Mouse (Mus musculus): ENCODE results near the gene Tnrc6b. TPM values are rescaled to one million over a fixed set of nuclear protein-coding genes. Genes with fewer than 3 reads are reported as not detected.

The Tnrc6b gene
- polyA plus RNA-seq, 1 experiment: 40.0 TPM

DNA sequence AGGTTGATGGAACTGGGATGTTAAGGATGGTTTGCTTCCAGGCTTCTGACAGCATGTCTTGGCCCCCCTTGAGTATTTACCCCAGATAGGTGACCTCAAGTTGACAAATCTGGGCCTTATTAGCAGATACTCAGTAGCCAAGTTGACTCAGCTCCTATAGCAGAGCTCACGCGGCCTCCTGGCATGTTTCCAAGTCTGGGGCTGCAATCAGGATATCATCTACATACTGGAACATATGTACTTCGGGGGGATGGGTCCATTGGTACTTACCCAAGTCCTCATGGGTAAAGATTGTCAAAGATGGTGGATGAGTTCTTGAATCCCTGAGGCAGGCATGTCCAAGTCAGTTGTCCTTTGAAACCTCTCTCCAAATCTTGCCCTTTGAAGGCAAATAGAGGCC is 67.9 kb downstream of the Tnrc6b start:
- Histone ChIP-seq H3K36me3 (ENCODE audit: control insufficient read depth, insufficient read depth, low read length, poor library complexity, severe bottlenecking) (no peaks in the 10 kb centered on the region), H3K27me3 (ENCODE audit: control insufficient read depth, insufficient read depth, low read length, poor library complexity, severe bottlenecking) (no peaks in the 10 kb centered on the region), H3K9ac (ENCODE audit: low read depth, poor library complexity, severe bottlenecking) (no peak overlapping the region), H3K4me3 (ENCODE audit: low read depth, low read length) (no peak overlapping the region), H3K4me1 (ENCODE audit: control insufficient read depth, insufficient read depth, low read length) (no peaks in the 10 kb centered on the region), H3K9me3 (replicated peaks; ENCODE audit: control insufficient read depth, insufficient read depth, low read length, poor library complexity, severe bottlenecking) (peaks cover 25% of the 10 kb centered on the region; the same call in 1 of the 2 replicates), H3K27ac (ENCODE audit: insufficient read depth, low read length) (no peak overlapping the region)
- TF ChIP-seq POLR2A (IDR thresholded peaks at IDR 0.05; ENCODE audit: insufficient read depth, low read length) (no peak), EP300 (IDR thresholded peaks at IDR 0.05; ENCODE audit: insufficient read depth, low read depth, low read length) (no peak), CTCF (IDR thresholded peaks at IDR 0.05; ENCODE audit: low read depth, low read length) (no peak)

GRCm38 (mm10) chr15:80780154-80780751 is 69.1 kb downstream of the Tnrc6b start:
- no peak for TF ChIP-seq CTCF (IDR thresholded peaks at IDR 0.05; ENCODE audit: low read depth, low read length)
- no peak for TF ChIP-seq POLR2A (IDR thresholded peaks at IDR 0.05; ENCODE audit: insufficient read depth, low read length)
- TF ChIP-seq EP300 (IDR thresholded peaks at IDR 0.05; ENCODE audit: insufficient read depth, low read depth, low read length): no peak
- Histone ChIP-seq H3K4me1 (ENCODE audit: control insufficient read depth, insufficient read depth, low read length) (no peaks in the 10 kb centered on the region), H3K27ac (ENCODE audit: insufficient read depth, low read length) (no peak overlapping the region), H3K9ac (ENCODE audit: low read depth, poor library complexity, severe bottlenecking) (no peak overlapping the region), H3K4me3 (ENCODE audit: low read depth, low read length) (no peak overlapping the region), H3K27me3 (ENCODE audit: control insufficient read depth, insufficient read depth, low read length, poor library complexity, severe bottlenecking) (no peaks in the 10 kb centered on the region), H3K9me3 (replicated peaks; ENCODE audit: control insufficient read depth, insufficient read depth, low read length, poor library complexity, severe bottlenecking) (peaks cover 15% of the 10 kb centered on the region; the same call in 1 of the 2 replicates), H3K36me3 (ENCODE audit: control insufficient read depth, insufficient read depth, low read length, poor library complexity, severe bottlenecking) (no peaks in the 10 kb centered on the region)

DNA sequence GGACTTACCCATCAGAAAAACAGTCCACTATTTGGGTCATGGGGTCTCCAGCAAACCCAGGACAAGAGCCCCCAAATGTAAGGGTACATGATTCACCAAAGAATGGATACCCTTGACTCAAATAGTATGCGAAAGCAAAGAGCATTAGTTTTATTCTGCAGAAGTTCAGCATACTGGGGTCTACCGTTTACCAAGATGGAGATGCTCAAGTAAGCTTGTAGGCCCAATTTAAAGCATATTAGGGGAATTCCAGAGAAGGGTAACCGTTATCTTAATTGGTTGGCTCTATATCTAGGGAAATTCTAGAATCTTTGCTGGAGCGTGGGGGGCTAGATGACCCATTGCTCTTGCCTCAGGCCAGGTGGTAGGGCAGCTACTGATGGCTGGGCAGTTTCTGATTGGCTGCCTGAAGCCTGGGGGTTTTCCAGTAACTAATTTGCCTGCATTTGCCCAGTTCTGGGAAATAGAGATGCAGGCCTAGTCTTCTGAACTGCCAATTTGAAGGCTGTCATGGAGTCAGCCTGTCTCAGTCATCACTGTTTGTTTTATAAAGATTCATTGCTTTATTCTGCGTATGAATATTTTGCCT is 70.2 kb downstream of the Tnrc6b start:
- Histone ChIP-seq H3K27ac (ENCODE audit: insufficient read depth, low read length) (no peak overlapping the region), H3K4me1 (ENCODE audit: control insufficient read depth, insufficient read depth, low read length) (no peaks in the 10 kb centered on the region), H3K4me3 (ENCODE audit: low read depth, low read length) (no peak overlapping the region), H3K9ac (ENCODE audit: low read depth, poor library complexity, severe bottlenecking) (no peak overlapping the region), H3K36me3 (ENCODE audit: control insufficient read depth, insufficient read depth, low read length, poor library complexity, severe bottlenecking) (no peaks in the 10 kb centered on the region), H3K27me3 (ENCODE audit: control insufficient read depth, insufficient read depth, low read length, poor library complexity, severe bottlenecking) (no peaks in the 10 kb centered on the region), H3K9me3 (replicated peaks; ENCODE audit: control insufficient read depth, insufficient read depth, low read length, poor library complexity, severe bottlenecking) (peaks cover 15% of the 10 kb centered on the region; the same call in 1 of the 2 replicates)
- TF ChIP-seq CTCF (IDR thresholded peaks at IDR 0.05; ENCODE audit: low read depth, low read length) (no peak), POLR2A (IDR thresholded peaks at IDR 0.05; ENCODE audit: insufficient read depth, low read length) (no peak), EP300 (IDR thresholded peaks at IDR 0.05; ENCODE audit: insufficient read depth, low read depth, low read length) (no peak)

- no peaks in the 10 kb centered on the region for H3K36me3 ChIP-seq (ENCODE audit: control insufficient read depth, insufficient read depth, low read length, poor library complexity, severe bottlenecking)
- H3K27me3 ChIP-seq (ENCODE audit: control insufficient read depth, insufficient read depth, low read length, poor library complexity, severe bottlenecking): no peaks in the 10 kb centered on the region
- H3K9me3 ChIP-seq (replicated peaks; ENCODE audit: control insufficient read depth, insufficient read depth, low read length, poor library complexity, severe bottlenecking): 0 out of 2 replicates have a peak, but pooled peaks cover under 1% of the 10 kb centered on the region
- H3K4me3 ChIP-seq (ENCODE audit: low read depth, low read length): no peak overlapping the region
- H3K27ac ChIP-seq (ENCODE audit: insufficient read depth, low read length): no peak overlapping the region
- no peak for TF ChIP-seq CTCF (IDR thresholded peaks at IDR 0.05; ENCODE audit: low read depth, low read length)
- TF ChIP-seq EP300 (IDR thresholded peaks at IDR 0.05; ENCODE audit: insufficient read depth, low read depth, low read length): no peak
- no peak for TF ChIP-seq POLR2A (IDR thresholded peaks at IDR 0.05; ENCODE audit: insufficient read depth, low read length)
- H3K9ac ChIP-seq (ENCODE audit: low read depth, poor library complexity, severe bottlenecking): no peak overlapping the region
- no peaks in the 10 kb centered on the region for H3K4me1 ChIP-seq (ENCODE audit: control insufficient read depth, insufficient read depth, low read length)
Observed at GRCm38 (mm10) chr15:80784553-80784971, 73.4 kb downstream of the Tnrc6b start.

GRCm38 (mm10) chr15:80785699-80786098 is 74.6 kb downstream of the Tnrc6b start:
- Histone ChIP-seq H3K36me3 (ENCODE audit: control insufficient read depth, insufficient read depth, low read length, poor library complexity, severe bottlenecking) (no peaks in the 10 kb centered on the region), H3K27ac (ENCODE audit: insufficient read depth, low read length) (no peak overlapping the region), H3K9me3 (replicated peaks; ENCODE audit: control insufficient read depth, insufficient read depth, low read length, poor library complexity, severe bottlenecking) (no peaks in the 10 kb centered on the region), H3K9ac (ENCODE audit: low read depth, poor library complexity, severe bottlenecking) (no peak overlapping the region), H3K4me3 (ENCODE audit: low read depth, low read length) (no peak overlapping the region), H3K27me3 (ENCODE audit: control insufficient read depth, insufficient read depth, low read length, poor library complexity, severe bottlenecking) (no peaks in the 10 kb centered on the region), H3K4me1 (ENCODE audit: control insufficient read depth, insufficient read depth, low read length) (no peaks in the 10 kb centered on the region)
- TF ChIP-seq CTCF (IDR thresholded peaks at IDR 0.05; ENCODE audit: low read depth, low read length) (no peak), POLR2A (IDR thresholded peaks at IDR 0.05; ENCODE audit: insufficient read depth, low read length) (no peak), EP300 (IDR thresholded peaks at IDR 0.05; ENCODE audit: insufficient read depth, low read depth, low read length) (no peak)

- no peaks in the 10 kb centered on the region for H3K27me3 ChIP-seq (ENCODE audit: control insufficient read depth, insufficient read depth, low read length, poor library complexity, severe bottlenecking)
- no peak overlapping the region for H3K4me3 ChIP-seq (ENCODE audit: low read depth, low read length)
- no peaks in the 10 kb centered on the region for H3K9me3 ChIP-seq (replicated peaks; ENCODE audit: control insufficient read depth, insufficient read depth, low read length, poor library complexity, severe bottlenecking)
- H3K4me1 ChIP-seq (ENCODE audit: control insufficient read depth, insufficient read depth, low read length): no peaks in the 10 kb centered on the region
- H3K9ac ChIP-seq (ENCODE audit: low read depth, poor library complexity, severe bottlenecking): no peak overlapping the region
- no peaks in the 10 kb centered on the region for H3K36me3 ChIP-seq (ENCODE audit: control insufficient read depth, insufficient read depth, low read length, poor library complexity, severe bottlenecking)
- TF ChIP-seq EP300 (IDR thresholded peaks at IDR 0.05; ENCODE audit: insufficient read depth, low read depth, low read length) (no peak), CTCF (IDR thresholded peaks at IDR 0.05; ENCODE audit: low read depth, low read length) (no peak), POLR2A (IDR thresholded peaks at IDR 0.05; ENCODE audit: insufficient read depth, low read length) (no peak)
- no peak overlapping the region for H3K27ac ChIP-seq (ENCODE audit: insufficient read depth, low read length)
Observed at GRCm38 (mm10) chr15:80787746-80788145, 76.6 kb downstream of the Tnrc6b start.

Measured in ES-Bruce4 (cell line).